Mouse (Mus musculus): ENCODE data around the gene Rsl24d1. TPM values are rescaled to one million over a fixed set of nuclear protein-coding genes. Genes with fewer than 3 reads are reported as not detected.

Rsl24d1 gene
- total and polyA plus RNA-seq, 2 experiments from 2014 or later: 99.1 to 115 TPM

DNA sequence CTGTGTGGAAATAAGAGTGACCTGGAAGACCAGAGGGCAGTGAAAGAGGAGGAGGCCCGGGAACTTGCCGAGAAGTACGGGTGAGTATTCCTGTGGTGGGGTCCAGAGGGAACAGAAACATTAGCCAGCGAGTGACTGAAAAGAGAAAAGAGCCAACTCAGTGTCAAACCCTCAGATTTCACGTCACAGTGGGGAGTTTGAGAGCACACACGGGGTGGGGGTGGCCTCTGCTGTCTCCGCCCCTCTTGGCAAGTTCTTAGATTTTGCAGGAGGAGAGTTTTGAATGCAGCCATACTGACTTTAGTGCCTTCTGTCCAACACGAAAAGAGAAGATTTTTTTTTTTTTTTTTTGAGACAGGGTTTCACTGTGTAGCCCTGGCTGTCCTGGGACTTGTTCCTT is 26.1 kb upstream of the Rsl24d1 start:
- TF ChIP-seq CTCF (IDR thresholded peaks at IDR 0.05; ENCODE audit: low read depth): no peak
- no peak for DNase-seq
- no peaks in the 10 kb centered on the region for H3K4me1 ChIP-seq (ENCODE audit: insufficient read depth)
- H3K4me3 ChIP-seq (ENCODE audit: low read depth, low read length): no peak overlapping the region
- no peak overlapping the region for H3K4me2 ChIP-seq (ENCODE audit: low read depth)
- ATAC-seq: no peak
- no peaks in the 10 kb centered on the region for H3K27me3 ChIP-seq (ENCODE audit: insufficient read depth, low read length)
- no peak overlapping the region for H3K9ac ChIP-seq
- H3K36me3 ChIP-seq (ENCODE audit: insufficient read depth): no peaks in the 10 kb centered on the region
- H3K27ac ChIP-seq (ENCODE audit: low read depth, low read length): no peak overlapping the region
- no peaks in the 10 kb centered on the region for H3K9me3 ChIP-seq (ENCODE audit: low read length)
- 63% methylated on average over 8 of the region's 8 CpGs for WGBS

DNA sequence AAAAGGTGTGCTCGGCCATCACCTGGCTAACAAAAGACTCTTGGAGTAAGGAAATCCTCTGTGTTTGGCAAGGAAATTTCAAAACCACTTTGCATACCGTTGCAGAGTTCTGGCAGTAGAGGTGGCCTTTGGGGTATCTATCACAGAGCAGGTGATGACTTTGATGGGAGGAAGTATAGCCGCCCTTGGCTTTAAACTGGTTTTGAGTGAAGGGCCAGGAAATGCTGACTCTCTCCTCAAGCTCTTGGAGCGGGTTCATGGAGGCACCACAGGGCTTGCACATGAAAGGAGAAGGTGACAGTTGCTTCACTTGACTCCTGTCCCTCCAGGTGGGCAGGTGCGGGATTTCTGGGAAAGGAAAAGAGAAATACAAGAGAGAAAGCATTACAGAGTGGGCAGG is 25.6 kb upstream of the Rsl24d1 start:
- H3K4me1 ChIP-seq (ENCODE audit: insufficient read depth): no peaks in the 10 kb centered on the region
- H3K36me3 ChIP-seq (ENCODE audit: insufficient read depth): no peaks in the 10 kb centered on the region
- H3K9ac ChIP-seq: no peak overlapping the region
- H3K27ac ChIP-seq (ENCODE audit: low read depth, low read length): no peak overlapping the region
- no peak overlapping the region for H3K4me2 ChIP-seq (ENCODE audit: low read depth)
- H3K9me3 ChIP-seq (ENCODE audit: low read length): no peaks in the 10 kb centered on the region
- DNase-seq (no peak), ATAC-seq (no peak)
- TF ChIP-seq CTCF (IDR thresholded peaks at IDR 0.05; ENCODE audit: low read depth): no peak
- 79% methylated on average over 5 of the region's 5 CpGs for WGBS
- no peaks in the 10 kb centered on the region for H3K27me3 ChIP-seq (ENCODE audit: insufficient read depth, low read length)
- H3K4me3 ChIP-seq (ENCODE audit: low read depth, low read length): no peak overlapping the region

DNA sequence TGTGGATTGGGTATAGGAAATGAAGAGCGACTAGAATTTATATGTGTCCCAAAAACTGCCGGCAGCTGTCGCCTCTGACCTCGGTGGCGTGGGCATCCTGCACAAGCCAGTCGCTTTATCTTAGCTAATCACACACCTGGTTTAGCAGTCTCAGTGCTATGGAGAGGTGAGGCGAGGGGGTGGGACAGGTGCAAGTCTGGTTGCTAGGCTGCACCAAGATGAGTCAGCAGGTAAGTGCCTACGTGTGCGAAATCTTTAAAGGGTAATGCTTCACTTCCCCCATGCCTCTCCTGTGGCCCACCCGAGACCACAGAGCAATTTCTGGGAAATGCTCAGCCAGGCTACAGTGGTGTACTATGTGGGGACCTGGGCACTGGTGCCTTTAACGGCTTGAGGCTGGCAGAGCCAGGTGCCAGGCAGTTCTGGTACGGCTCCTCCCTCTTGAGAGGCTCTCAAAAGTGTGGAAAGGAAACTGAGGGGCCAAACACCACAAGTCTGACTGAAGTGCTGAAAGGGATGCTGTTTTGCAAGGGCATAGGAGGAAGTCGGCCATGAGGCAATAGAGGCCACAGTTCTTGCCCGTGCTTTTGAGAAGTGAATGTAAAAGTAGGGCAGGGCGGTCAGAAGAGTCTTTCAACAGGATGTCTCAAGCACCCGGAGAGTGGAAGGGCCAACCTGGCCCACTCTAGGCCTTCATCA is 23.9 kb upstream of the Rsl24d1 start:
- Histone ChIP-seq H3K4me2 (ENCODE audit: low read depth) (no peak overlapping the region), H3K36me3 (ENCODE audit: insufficient read depth) (no peaks in the 10 kb centered on the region), H3K27me3 (ENCODE audit: insufficient read depth, low read length) (no peaks in the 10 kb centered on the region), H3K9me3 (ENCODE audit: low read length) (no peaks in the 10 kb centered on the region), H3K27ac (ENCODE audit: low read depth, low read length) (no peak overlapping the region), H3K4me1 (ENCODE audit: insufficient read depth) (no peaks in the 10 kb centered on the region), H3K9ac (no peak overlapping the region), H3K4me3 (ENCODE audit: low read depth, low read length) (no peak overlapping the region)
- no peak for DNase-seq
- WGBS: 80% methylated on average over 16 of the region's 16 CpGs
- no peak for TF ChIP-seq CTCF (IDR thresholded peaks at IDR 0.05; ENCODE audit: low read depth)
- 0 out of 2 replicates have a peak, but pooled peaks have one; percentile 14 for ATAC-seq

DNA sequence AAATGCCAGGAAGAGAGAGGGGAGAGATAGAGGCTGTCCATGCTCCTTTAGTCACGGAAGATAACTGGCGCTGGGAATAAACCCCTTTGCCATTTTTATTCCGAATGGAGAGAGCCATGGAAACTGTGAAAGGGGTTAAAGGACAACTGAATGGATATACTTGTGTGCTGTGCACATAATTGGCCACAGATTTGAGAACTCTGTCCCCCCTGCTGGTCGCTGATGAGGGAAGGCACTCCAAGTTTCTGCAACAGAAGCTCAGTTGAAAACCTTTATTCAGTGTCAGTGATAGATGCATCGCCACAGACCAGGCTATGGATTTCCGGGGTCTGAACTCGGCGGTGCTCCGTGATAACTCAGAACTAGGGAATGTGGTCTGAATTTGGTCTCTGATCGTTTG is 23.1 kb upstream of the Rsl24d1 start:
- no peaks in the 10 kb centered on the region for H3K9me3 ChIP-seq (ENCODE audit: low read length)
- H3K9ac ChIP-seq: no peak overlapping the region
- no peaks in the 10 kb centered on the region for H3K4me1 ChIP-seq (ENCODE audit: insufficient read depth)
- WGBS: 78% methylated on average over 10 of the region's 10 CpGs
- no peak for ATAC-seq
- no peak for TF ChIP-seq CTCF (IDR thresholded peaks at IDR 0.05; ENCODE audit: low read depth)
- H3K4me2 ChIP-seq (ENCODE audit: low read depth): no peak overlapping the region
- no peak overlapping the region for H3K4me3 ChIP-seq (ENCODE audit: low read depth, low read length)
- no peaks in the 10 kb centered on the region for H3K27me3 ChIP-seq (ENCODE audit: insufficient read depth, low read length)
- H3K36me3 ChIP-seq (ENCODE audit: insufficient read depth): no peaks in the 10 kb centered on the region
- no peak overlapping the region for H3K27ac ChIP-seq (ENCODE audit: low read depth, low read length)
- DNase-seq: no peak

DNA sequence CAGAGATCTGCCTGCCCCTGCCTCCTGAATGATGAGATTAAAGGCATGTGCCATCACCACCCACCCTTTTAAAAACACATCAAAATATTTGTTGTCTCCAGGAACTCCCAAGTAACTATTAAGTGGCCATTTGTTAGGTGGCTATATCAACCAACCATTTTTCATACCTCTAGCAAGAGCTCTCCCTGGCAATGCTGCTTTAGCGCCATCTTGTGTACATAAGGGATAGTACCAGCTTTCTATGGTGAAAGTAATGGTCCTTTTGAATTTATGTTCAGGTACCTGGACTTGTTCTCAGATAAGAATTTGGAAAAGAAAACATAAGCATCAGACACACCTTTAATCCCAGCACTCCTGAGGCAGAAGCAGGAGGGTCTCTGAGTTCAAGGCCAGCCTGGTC is 21.5 kb upstream of the Rsl24d1 start:
- TF ChIP-seq CTCF (IDR thresholded peaks at IDR 0.05; ENCODE audit: low read depth): peak; percentile 94
- Histone ChIP-seq H3K4me3 (ENCODE audit: low read depth, low read length) (no peak overlapping the region), H3K27me3 (ENCODE audit: insufficient read depth, low read length) (no peaks in the 10 kb centered on the region), H3K4me1 (ENCODE audit: insufficient read depth) (no peaks in the 10 kb centered on the region), H3K36me3 (ENCODE audit: insufficient read depth) (no peaks in the 10 kb centered on the region), H3K9ac (no peak overlapping the region), H3K4me2 (ENCODE audit: low read depth) (no peak overlapping the region), H3K27ac (ENCODE audit: low read depth, low read length) (no peak overlapping the region), H3K9me3 (ENCODE audit: low read length) (no peaks in the 10 kb centered on the region)
- 0% methylated on average over 1 of the region's 1 CpGs for WGBS
- ATAC-seq: peak; percentile 66
- DNase-seq: peak; percentile 76

DNA sequence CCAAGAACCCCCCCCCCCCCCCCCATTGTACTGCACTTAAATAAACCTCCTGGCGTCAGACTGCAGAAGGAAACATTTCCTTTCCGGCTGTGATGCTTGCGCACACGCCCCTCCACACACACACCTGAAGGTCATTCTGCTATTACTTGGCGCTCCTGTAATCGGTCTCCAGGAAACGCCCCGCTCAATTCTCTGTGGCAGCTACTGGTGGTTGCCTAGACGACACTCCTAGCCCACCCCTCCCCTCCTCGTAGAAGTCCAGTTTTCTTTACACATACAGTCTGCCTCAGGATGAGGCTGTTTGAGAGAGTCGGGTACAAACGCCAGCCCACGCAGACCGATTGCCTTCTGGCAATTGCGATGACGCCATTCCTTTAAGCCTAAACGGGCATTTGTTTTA is 18.6 kb upstream of the Rsl24d1 start:
- DNase-seq (peak; percentile 59), ATAC-seq (peak; percentile 92)
- H3K4me1 ChIP-seq (ENCODE audit: insufficient read depth): no peaks in the 10 kb centered on the region
- no peak overlapping the region for H3K4me3 ChIP-seq (ENCODE audit: low read depth, low read length)
- H3K27me3 ChIP-seq (ENCODE audit: insufficient read depth, low read length): no peaks in the 10 kb centered on the region
- no peaks in the 10 kb centered on the region for H3K9me3 ChIP-seq (ENCODE audit: low read length)
- peak overlapping the region; percentile 28 for H3K4me2 ChIP-seq (ENCODE audit: low read depth)
- 30% methylated on average over 17 of the region's 17 CpGs for WGBS
- no peaks in the 10 kb centered on the region for H3K36me3 ChIP-seq (ENCODE audit: insufficient read depth)
- TF ChIP-seq CTCF (IDR thresholded peaks at IDR 0.05; ENCODE audit: low read depth): no peak
- H3K9ac ChIP-seq: no peak overlapping the region
- H3K27ac ChIP-seq (ENCODE audit: low read depth, low read length): no peak overlapping the region

DNA sequence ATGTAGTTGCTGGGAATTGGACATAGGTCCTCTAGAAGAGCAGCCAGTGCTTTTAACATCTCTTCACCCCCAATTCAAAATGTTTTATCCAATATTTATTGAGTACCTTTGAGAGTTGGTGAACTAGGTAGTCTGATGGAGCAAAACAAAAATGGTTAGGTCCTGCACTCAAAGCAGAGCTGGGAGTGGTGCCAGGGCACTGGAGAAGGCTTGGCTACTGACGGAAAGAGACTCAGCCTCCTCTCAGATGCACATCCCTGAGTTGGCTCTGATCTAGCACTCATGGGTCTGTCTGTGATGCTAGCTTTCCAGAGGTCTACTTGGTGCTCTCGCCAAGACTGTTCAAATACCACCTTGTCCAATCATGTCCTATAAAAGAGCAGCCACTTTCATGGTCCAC is 15.3 kb upstream of the Rsl24d1 start:
- Histone ChIP-seq H3K27ac (ENCODE audit: low read depth, low read length) (no peak overlapping the region), H3K36me3 (ENCODE audit: insufficient read depth) (no peaks in the 10 kb centered on the region), H3K9me3 (ENCODE audit: low read length) (no peaks in the 10 kb centered on the region), H3K4me3 (ENCODE audit: low read depth, low read length) (no peak overlapping the region), H3K4me2 (ENCODE audit: low read depth) (no peak overlapping the region), H3K4me1 (ENCODE audit: insufficient read depth) (no peaks in the 10 kb centered on the region), H3K9ac (no peak overlapping the region), H3K27me3 (ENCODE audit: insufficient read depth, low read length) (peaks cover 8% of the 10 kb centered on the region; the same call in 1 of the 2 replicates)
- ATAC-seq (no peak), DNase-seq (no peak)
- WGBS: 70% methylated on average over 2 of the region's 2 CpGs
- no peak for TF ChIP-seq CTCF (IDR thresholded peaks at IDR 0.05; ENCODE audit: low read depth)
